Mouse (Mus musculus) heart, embryonic 11.5 days (tissue): ENCODE measurements around the gene Eloa. TPM values are rescaled to one million over a fixed set of nuclear protein-coding genes. Genes with fewer than 3 reads are reported as not detected.
"Not testable (repeated sequence)": the region's sequence is repeated elsewhere in the genome, so short reads cannot be mapped to it uniquely, and the experiment has no call there.

Experiments used
- ATAC-seq: fragments of 200-750 bp; cut with Nextera tagmentation; replicated peaks from 2 replicates; pipeline ENCODE4 v1.8.0; 2017; ENCODE audit warnings: moderate library complexity; ENCODE audit not compliant: insufficient number of reproducible peaks, low FRiP score, low TSS enrichment
- H3K27ac ChIP-seq: fragments of 300-500 bp; sonication (generic); 2 replicates; pipeline ENCODE4 v1.5.1; 2014; ENCODE audit warnings: mild to moderate bottlenecking, low read depth, low read length
- H3K27me3 ChIP-seq: fragments of 300-500 bp; sonication (generic); 2 replicates; pipeline ENCODE4 v1.6.1; 2014; ENCODE audit warnings: mild to moderate bottlenecking, low read length, mixed read lengths; ENCODE audit not compliant: control insufficient read depth, insufficient read depth
- H3K36me3 ChIP-seq: fragments of 300-500 bp; sonication (generic); 2 replicates; pipeline ENCODE4 v1.6.1; 2014; ENCODE audit warnings: mild to moderate bottlenecking, low read length, moderate library complexity, mixed read lengths; ENCODE audit not compliant: control insufficient read depth, insufficient read depth
- H3K4me1 ChIP-seq: fragments of 300-500 bp; sonication (generic); 2 replicates; pipeline ENCODE4 v1.6.1; 2014; ENCODE audit warnings: low read length; ENCODE audit not compliant: control insufficient read depth, insufficient read depth
- H3K4me2 ChIP-seq: fragments of 300-500 bp; sonication (generic); 2 replicates; pipeline ENCODE4 v1.6.1; 2014; ENCODE audit warnings: mild to moderate bottlenecking, moderate library complexity
- H3K4me3 ChIP-seq: fragments of 300-500 bp; sonication (generic); 2 replicates; pipeline ENCODE4 v1.5.1; 2014; ENCODE audit warnings: low read depth, low read length
- H3K9ac ChIP-seq: fragments of 300-500 bp; sonication (generic); 2 replicates; pipeline ENCODE4 v1.6.1; 2014; ENCODE audit warnings: mild to moderate bottlenecking, low read depth, low read length, moderate library complexity
- H3K9me3 ChIP-seq: fragments of 300-500 bp; sonication (generic); replicated peaks from 2 replicates; pipeline ENCODE4 v1.6.1; 2016; ENCODE audit warnings: low read length; ENCODE audit not compliant: control insufficient read depth
- WGBS: fragments of 180-500 bp; shearing (Covaris S2); extraction: QIAGEN DNeasy Blood & Tissue Kit; methylation state at CpG from one replicate; pipeline ENCODE4 v1.1.7; 2014; ENCODE audit not compliant: insufficient replicate concordance; 5-methylcytosine and 5-hydroxymethylcytosine counted together
- polyA plus RNA-seq: library from polyadenylated mRNA; unstranded; fragments of >200 nt; fragmentation: Nextera tagmentation; extraction: Ambion mirVana; gene quantifications from 2 replicates; pipeline ENCODE4 v1.2.1, GENCODE M21; 2014

Gene Eloa
- 34.8 and 39.8 TPM in 2 replicates for polyA plus RNA-seq

- H3K9me3 ChIP-seq, result no peaks in the 10 kb centered on the region
- peak within 1 kb of the TSS; percentile 84 for H3K27ac ChIP-seq
- H3K36me3 ChIP-seq, result no peaks in the 10 kb centered on the region
- peak; percentile 98 for ATAC-seq
- H3K4me2 ChIP-seq, result peak within 1 kb of the TSS; percentile 88
- no peaks in the 10 kb centered on the region for H3K27me3 ChIP-seq
- H3K9ac ChIP-seq, result peak within 1 kb of the TSS; percentile 96
- H3K4me1 ChIP-seq, result peaks cover 2% of the 10 kb centered on the region; the same call in 1 of the 2 replicates
- WGBS, result 1% methylated on average over 43 of the region's 48 CpGs
- peak within 1 kb of the TSS; percentile 98 for H3K4me3 ChIP-seq
Observed at GRCm38 (mm10) chr4:136021549-136022047, at the start of gene Eloa. Gene Eloa (minus strand): TSS chr4:136021763.

GRCm38 (mm10) chr4:136071178-136071714 lies 49.7 kb upstream of the Eloa start:
- WGBS, result under 1% methylated on average over 15 of the region's 15 CpGs

GRCm38 (mm10) chr4:136070592-136070991 lies 49.0 kb upstream of the Eloa start:
- no peak for ATAC-seq
- Histone ChIP-seq H3K4me2 (no peak overlapping the region; the same call in none of the 2 replicates), H3K9ac (no peak overlapping the region; the same call in 1 of the 2 replicates), H3K4me1 (peaks cover 14% of the 10 kb centered on the region), H3K27me3 (0 out of 2 replicates have a peak, but pooled peaks cover 2% of the 10 kb centered on the region), H3K36me3 (no peaks in the 10 kb centered on the region), H3K27ac (0 out of 2 replicates have a peak overlapping the region, but pooled peaks have one; percentile 46), H3K4me3 (no peak overlapping the region), H3K9me3 (no peaks in the 10 kb centered on the region)
- WGBS, result 51% methylated on average over 6 of the region's 6 CpGs

More at GRCm38 (mm10) chr4:136071178-136071714, 49.7 kb upstream of the Eloa start:
- Histone ChIP-seq H3K4me3 (0 out of 2 replicates have a peak overlapping the region, but pooled peaks have one; percentile 6), H3K4me2 (peak overlapping the region; percentile 42), H3K9me3 (no peaks in the 10 kb centered on the region), H3K27me3 (0 out of 2 replicates have a peak, but pooled peaks cover 2% of the 10 kb centered on the region), H3K4me1 (peaks cover 14% of the 10 kb centered on the region), H3K36me3 (no peaks in the 10 kb centered on the region), H3K9ac (no peak overlapping the region), H3K27ac (peak overlapping the region; percentile 35; the same call in 1 of the 2 replicates)
- ATAC-seq, result 0 out of 2 replicates have a peak, but pooled peaks have one; percentile 43

GRCm38 (mm10) chr4:136069954-136070353 lies 48.4 kb upstream of the Eloa start:
- Histone ChIP-seq H3K27ac (no peak overlapping the region), H3K4me2 (peak overlapping the region; percentile 33), H3K36me3 (no peaks in the 10 kb centered on the region), H3K9me3 (no peaks in the 10 kb centered on the region), H3K9ac (no peak overlapping the region; the same call in 1 of the 2 replicates), H3K27me3 (0 out of 2 replicates have a peak, but pooled peaks cover 2% of the 10 kb centered on the region), H3K4me3 (no peak overlapping the region), H3K4me1 (peaks cover 14% of the 10 kb centered on the region)
- 3% methylated on average over 18 of the region's 18 CpGs for WGBS
- ATAC-seq, result peak; percentile 39; the same call in 1 of the 2 replicates

- Histone ChIP-seq H3K27me3 (0 out of 2 replicates have a peak, but pooled peaks cover 2% of the 10 kb centered on the region), H3K36me3 (no peaks in the 10 kb centered on the region), H3K9me3 (no peaks in the 10 kb centered on the region), H3K4me2 (no peak overlapping the region), H3K27ac (no peak overlapping the region), H3K4me3 (no peak overlapping the region), H3K9ac (no peak overlapping the region), H3K4me1 (peaks cover 14% of the 10 kb centered on the region)
- no peak for ATAC-seq
- WGBS, result 41% methylated on average over 4 of the region's 4 CpGs
Observed at GRCm38 (mm10) chr4:136069313-136069712, 47.8 kb upstream of the Eloa start.

- Histone ChIP-seq H3K36me3 (no peaks in the 10 kb centered on the region), H3K9ac (no peak overlapping the region), H3K4me2 (no peak overlapping the region), H3K27ac (no peak overlapping the region), H3K4me3 (no peak overlapping the region), H3K27me3 (no peaks in the 10 kb centered on the region), H3K4me1 (no peaks in the 10 kb centered on the region), H3K9me3 (no peaks in the 10 kb centered on the region)
- WGBS, result 88% methylated on average over 4 of the region's 4 CpGs
- no peak for ATAC-seq
Observed at GRCm38 (mm10) chr4:136063143-136063542, 41.6 kb upstream of the Eloa start.

GRCm38 (mm10) chr4:136059800-136060488 lies 38.4 kb upstream of the Eloa start:
- WGBS, result 45% methylated on average over 9 of the region's 9 CpGs
- H3K27ac ChIP-seq, H3K4me1 ChIP-seq, H3K36me3 ChIP-seq, ATAC-seq, H3K4me2 ChIP-seq, H3K27me3 ChIP-seq, H3K9me3 ChIP-seq, H3K9ac ChIP-seq, H3K4me3 ChIP-seq: not testable (repeated sequence)

GRCm38 (mm10) chr4:136057916-136058315 lies 36.4 kb upstream of the Eloa start:
- Histone ChIP-seq H3K4me2 (no peak overlapping the region), H3K27ac (no peak overlapping the region), H3K36me3 (no peaks in the 10 kb centered on the region), H3K4me1 (no peaks in the 10 kb centered on the region), H3K27me3 (no peaks in the 10 kb centered on the region), H3K9me3 (no peaks in the 10 kb centered on the region), H3K4me3 (no peak overlapping the region), H3K9ac (no peak overlapping the region)
- 79% methylated on average over 5 of the region's 5 CpGs for WGBS
- ATAC-seq, result no peak
